Mouse (Mus musculus) heart, adult 2 months (tissue): ENCODE data around the gene Prrc2a.

Experiments
- CTCF ChIP-seq: fragments of 200-600 bp; IDR thresholded peaks from 2 replicates; pipeline ENCODE4 v1.8.1; 2022; ENCODE audit warnings: antibody characterized with exemption, mild to moderate bottlenecking, moderate library complexity
- EP300 ChIP-seq: fragments of 200-500 bp; IDR thresholded peaks from 2 replicates; pipeline ENCODE4 v1.6.1; 2011; ENCODE audit warnings: low read depth, low read length, control low read depth; ENCODE audit not compliant: insufficient read depth
- POLR2A ChIP-seq: fragments of 200-500 bp; IDR thresholded peaks from 2 replicates; pipeline ENCODE4 v1.6.1; 2011; ENCODE audit warnings: mild to moderate bottlenecking, low read depth, low read length, control low read depth; ENCODE audit not compliant: insufficient read depth

DNA sequence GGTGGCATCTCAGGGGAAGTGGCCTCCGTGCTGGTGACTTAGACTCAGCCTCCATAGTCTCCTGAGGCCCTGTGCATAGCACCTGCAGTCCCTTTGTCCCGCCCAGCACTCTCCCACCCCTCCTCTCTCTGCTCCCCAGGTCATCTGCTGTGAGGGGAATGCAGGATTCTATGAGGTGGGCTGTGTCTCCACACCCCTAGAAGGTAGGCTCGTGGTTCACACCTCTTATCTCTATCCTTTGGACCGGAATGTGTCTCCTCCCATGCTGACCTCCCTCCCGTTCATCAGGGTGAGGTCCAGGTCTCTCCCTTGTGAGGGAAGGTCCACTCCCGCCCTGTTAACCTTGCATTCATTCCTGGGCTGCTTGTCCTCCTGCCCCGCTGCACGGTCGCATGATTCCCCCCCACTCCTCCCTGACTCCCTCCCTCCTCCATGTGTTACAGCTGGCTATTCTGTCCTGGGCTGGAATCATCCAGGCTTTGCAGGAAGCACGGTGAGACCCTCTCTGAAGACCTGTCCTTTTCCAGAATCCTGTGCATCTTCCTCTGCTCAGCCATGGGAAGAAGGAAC lies 64.4 kb downstream of the Prrc2a start:
- TF ChIP-seq EP300 (no peak), POLR2A (no peak), CTCF (no peak)
